Comparison of ENCODE assay signal across 27 mouse cellular contexts in genomic region chr3:62835695-62836476, GRCm38 (mm10).
DNase-seq lines count a peak whose midpoint lies in the region; ATAC-seq and TF ChIP-seq lines count a peak whose summit lies in the region.
"Had no signal": no experiment of that assay in that cellular context is flagged by ENCODE, and none has a peak within 500 bp of the region (broad histone marks: within the 10 kb centered on the region; RNA-seq: fewer than 3 reads in every experiment).

No protein-coding gene starts in this region.

- H3K4me1 ChIP-seq in hindbrain, embryonic 14.5 days (replicated peaks; ENCODE audit: control insufficient read depth, insufficient read depth, low read length), result no peaks in the 10 kb centered on the region
- no peaks in the 10 kb centered on the region for H3K4me1 ChIP-seq in hindbrain, embryonic 10.5 days (replicated peaks)
- no peaks in the 10 kb centered on the region for H3K4me1 ChIP-seq in heart, embryonic 12.5 days (replicated peaks)
- H3K4me1 ChIP-seq: forebrain, embryonic 12.5 days; hindbrain, embryonic 15.5 days; intestine, embryonic 15.5 days; limb, embryonic 15.5 days; neural tube, embryonic 12.5 days; stomach, embryonic 15.5 days had no signal

- no peak for DNase-seq in hindbrain, embryonic 14.5 days (ENCODE audit: low spot score)
- DNase-seq in hindbrain, embryonic 10.5 days (ENCODE audit: low spot score), result no peak
- DNase-seq in ZHBTc4 (ENCODE audit: low read depth, low spot score), result peak; percentile 21
- peak; percentile 69 for DNase-seq in brain, embryonic 14.5 days (ENCODE audit: low read depth)
- peak; percentile 0 for DNase-seq in retina, postnatal 1 day
- no peak for DNase-seq in gastrocnemius, adult 18-20 months (ENCODE audit: low spot score)
- DNase-seq: adrenal gland, postnatal 36 days; cerebellum, adult 11-12 months; cerebellum, postnatal 25 days; gastrocnemius, postnatal 10 days; heart, postnatal 10 days; kidney, adult 8-10 months; kidney, postnatal 10 days; left cerebral cortex, postnatal 4 days; lung, embryonic 14.5 days; thymus, postnatal 25 days had no signal

- no peak for TF ChIP-seq POLR2A in brain, embryonic 14.5 days (IDR thresholded peaks at IDR 0.05; ENCODE audit: borderline replicate concordance, extremely low read depth, insufficient read depth, insufficient read length, poor library complexity, severe bottlenecking)

- WGBS in hindbrain, embryonic 14.5 days, result 65% methylated on average over 10 of the region's 10 CpGs
- WGBS in hindbrain, embryonic 10.5 days, result 64% methylated on average over 10 of the region's 10 CpGs
- WGBS in heart, embryonic 12.5 days, result 61% methylated on average over 10 of the region's 10 CpGs

- H3K27ac ChIP-seq in hindbrain, embryonic 14.5 days, result no peak overlapping the region
- no peak overlapping the region for H3K27ac ChIP-seq in hindbrain, embryonic 10.5 days
- no peak overlapping the region for H3K27ac ChIP-seq in heart, embryonic 12.5 days (ENCODE audit: poor library complexity, severe bottlenecking)
- H3K27ac ChIP-seq: forebrain, embryonic 12.5 days; hindbrain, embryonic 15.5 days; intestine, embryonic 15.5 days; left cerebral cortex, adult 2 months; limb, embryonic 15.5 days; liver, embryonic 14.5 days; neural tube, embryonic 12.5 days; stomach, embryonic 15.5 days had no signal

- TF ChIP-seq CTCF in brain, embryonic 14.5 days (IDR thresholded peaks at IDR 0.05; ENCODE audit: borderline replicate concordance, extremely low read depth, insufficient read depth, insufficient read length), result no peak

- no peaks in the 10 kb centered on the region for H3K27me3 ChIP-seq in hindbrain, embryonic 14.5 days (ENCODE audit: control insufficient read depth, insufficient read depth, low read length)
- no peaks in the 10 kb centered on the region for H3K27me3 ChIP-seq in hindbrain, embryonic 10.5 days (ENCODE audit: insufficient read depth, poor library complexity, severe bottlenecking)
- no peaks in the 10 kb centered on the region for H3K27me3 ChIP-seq in heart, embryonic 12.5 days (replicated peaks)
- H3K27me3 ChIP-seq: forebrain, embryonic 12.5 days; hindbrain, embryonic 15.5 days; intestine, embryonic 15.5 days; limb, embryonic 15.5 days; neural tube, embryonic 12.5 days; stomach, embryonic 15.5 days had no signal

- H3K36me3 ChIP-seq in hindbrain, embryonic 14.5 days (replicated peaks; ENCODE audit: control insufficient read depth, insufficient read depth), result no peaks in the 10 kb centered on the region
- H3K36me3 ChIP-seq in hindbrain, embryonic 10.5 days, result no peaks in the 10 kb centered on the region
- H3K36me3 ChIP-seq in heart, embryonic 12.5 days, result no peaks in the 10 kb centered on the region
- H3K36me3 ChIP-seq: forebrain, embryonic 12.5 days; hindbrain, embryonic 15.5 days; intestine, embryonic 15.5 days; limb, embryonic 15.5 days; neural tube, embryonic 12.5 days; stomach, embryonic 15.5 days had no signal

- H3K4me2 ChIP-seq in hindbrain, embryonic 14.5 days (replicated peaks), result no peak overlapping the region
- no peak overlapping the region for H3K4me2 ChIP-seq in heart, embryonic 12.5 days
- H3K4me2 ChIP-seq: forebrain, embryonic 12.5 days; heart, embryonic 11.5 days; hindbrain, embryonic 15.5 days; intestine, embryonic 15.5 days; limb, embryonic 15.5 days; lung, embryonic 14.5 days; neural tube, embryonic 12.5 days; stomach, embryonic 15.5 days had no signal

- no peak overlapping the region for H3K4me3 ChIP-seq in hindbrain, embryonic 14.5 days (replicated peaks; ENCODE audit: low read length)
- no peak overlapping the region for H3K4me3 ChIP-seq in hindbrain, embryonic 10.5 days
- H3K4me3 ChIP-seq in heart, embryonic 12.5 days, result no peak overlapping the region
- H3K4me3 ChIP-seq: erythroblast, embryonic 14.5 days; forebrain, embryonic 12.5 days; hindbrain, embryonic 15.5 days; intestine, embryonic 15.5 days; left cerebral cortex, adult 2 months; limb, embryonic 15.5 days; neural tube, embryonic 12.5 days; stomach, embryonic 15.5 days had no signal

- H3K9me3 ChIP-seq in hindbrain, embryonic 14.5 days (ENCODE audit: control insufficient read depth, low read length), result no peaks in the 10 kb centered on the region
- H3K9me3 ChIP-seq in hindbrain, embryonic 10.5 days, result no peaks in the 10 kb centered on the region
- H3K9me3 ChIP-seq in heart, embryonic 12.5 days (replicated peaks), result no peaks in the 10 kb centered on the region
- H3K9me3 ChIP-seq: forebrain, embryonic 12.5 days; hindbrain, embryonic 15.5 days; intestine, embryonic 15.5 days; limb, embryonic 15.5 days; neural tube, embryonic 12.5 days; stomach, embryonic 15.5 days had no signal

- H3K9ac ChIP-seq in hindbrain, embryonic 14.5 days, result no peak overlapping the region
- no peak overlapping the region for H3K9ac ChIP-seq in heart, embryonic 12.5 days
- H3K9ac ChIP-seq: forebrain, embryonic 12.5 days; hindbrain, embryonic 15.5 days; intestine, embryonic 15.5 days; limb, embryonic 15.5 days; liver, embryonic 14.5 days; lung, embryonic 14.5 days; neural tube, embryonic 12.5 days; stomach, embryonic 15.5 days had no signal

- ATAC-seq in hindbrain, embryonic 14.5 days (ENCODE audit: low FRiP score), result peak; percentile 48; the same call in 1 of the 2 replicates
- no peak for ATAC-seq in heart, embryonic 12.5 days (ENCODE audit: insufficient number of reproducible peaks, low FRiP score)
- ATAC-seq: intestine, embryonic 15.5 days had no signal

Comparison
In these comparisons a context has a peak if more than half of its experiments do, and no peak if none do; other contexts are left out.
1. DNase-seq: peak in ZHBTc4 (single experiment), brain, embryonic 14.5 days (single experiment) and retina, postnatal 1 day (single experiment); none in hindbrain, embryonic 14.5 days (single experiment), hindbrain, embryonic 10.5 days (single experiment) and gastrocnemius, adult 18-20 months (single experiment).